Mouse (Mus musculus): ENCODE measurements around the gene Fas.

Fas gene

GRCm38 (mm10) chr19:34289948-34290789 is at the start of gene Fas:
Gene Fas (plus strand): TSS chr19:34290666.
- DNase-seq = peak; percentile 30 to 62

GRCm38 (mm10) chr19:34241247-34241915 is 49.1 kb upstream of the Fas start:
- DNase-seq = peak; percentile 54 to 78

- no peak for DNase-seq
These were observed 47.5 kb upstream of the Fas start for GRCm38 (mm10) chr19:34242925-34243324.

GRCm38 (mm10) chr19:34244056-34244455 is 46.4 kb upstream of the Fas start:
- DNase-seq = peak; percentile 74 to 83

GRCm38 (mm10) chr19:34248558-34248957 is 41.9 kb upstream of the Fas start:
- no peak for DNase-seq

- DNase-seq = no peak
These were observed 39.8 kb upstream of the Fas start for GRCm38 (mm10) chr19:34250621-34251020.

GRCm38 (mm10) chr19:34251900-34252299 is 38.6 kb upstream of the Fas start:
- no peak for DNase-seq

GRCm38 (mm10) chr19:34252450-34252849 is 38.0 kb upstream of the Fas start:
- DNase-seq = no peak

- peak in 1 of 2 experiments; percentile 20 for DNase-seq
These were observed 36.2 kb upstream of the Fas start for GRCm38 (mm10) chr19:34254101-34254879.

GRCm38 (mm10) chr19:34254880-34255681 is 35.4 kb upstream of the Fas start, which contains the start of gene Acta2:
Gene Acta2 (minus strand): TSS chr19:34255590.
- DNase-seq = no peak

GRCm38 (mm10) chr19:34256149-34256548 is 34.3 kb upstream of the Fas start:
- DNase-seq = no peak

GRCm38 (mm10) chr19:34256936-34257335 is 33.5 kb upstream of the Fas start:
- no peak for DNase-seq

GRCm38 (mm10) chr19:34262273-34262974 is 28.0 kb upstream of the Fas start:
- no peak for DNase-seq

- DNase-seq = no peak
These were observed 24.8 kb upstream of the Fas start for GRCm38 (mm10) chr19:34265604-34266193.

GRCm38 (mm10) chr19:34268991-34269390 is 21.5 kb upstream of the Fas start:
- peak; percentile 34 to 36 for DNase-seq

GRCm38 (mm10) chr19:34270106-34270726 is 20.2 kb upstream of the Fas start:
- DNase-seq = peak in 1 of 2 experiments; percentile 6

GRCm38 (mm10) chr19:34270824-34271464 is 19.5 kb upstream of the Fas start:
- no peak for DNase-seq

GRCm38 (mm10) chr19:34273073-34273472 is 17.4 kb upstream of the Fas start:
- DNase-seq = no peak

- peak in 1 of 2 experiments; percentile 7 for DNase-seq
These were observed 12.4 kb upstream of the Fas start for GRCm38 (mm10) chr19:34278078-34278477.

GRCm38 (mm10) chr19:34283614-34284013 is 6.9 kb upstream of the Fas start:
- DNase-seq = no peak
